Mouse (Mus musculus) spleen, adult 2 months (tissue): ENCODE measurements around the gene Ces1h.

Source experiments
- CTCF ChIP-seq: fragments of 200-500 bp; IDR thresholded peaks from 2 replicates; pipeline ENCODE4 v1.5.1; 2011; ENCODE audit warnings: mild to moderate bottlenecking, inconsistent platforms; ENCODE audit not compliant: insufficient read depth, insufficient read length, insufficient replicate concordance; ENCODE audit errors: extremely low read depth
- POLR2A ChIP-seq: fragments of 200-500 bp; IDR thresholded peaks from 2 replicates; pipeline ENCODE4 v1.6.1; 2011; ENCODE audit warnings: low read depth, low read length, inconsistent platforms

- TF ChIP-seq CTCF, result no peak
- TF ChIP-seq POLR2A, result no peak
These were observed 40.0 kb downstream of the Ces1h start for GRCm38 (mm10) chr8:93339531-93339930.
